Mouse (Mus musculus): Measurements from ENCODE around the gene Adap2. TPM values are rescaled to one million over a fixed set of nuclear protein-coding genes. Genes with fewer than 3 reads are reported as not detected.
"Not testable (repeated sequence)": the region's sequence is repeated elsewhere in the genome, so short reads cannot be mapped to it uniquely, and the experiment has no call there.

The Adap2 gene
- total RNA-seq (2021) = 1 to 10 TPM; 2.7 to 3.6 TPM
- long read RNA-seq, experiment 1, partial matches to known transcripts = 0 of 1 reads
- long read RNA-seq, experiment 1, other reads (novel, unspliced or antisense) = 1 of 1 reads
- long read RNA-seq, experiment 2, partial matches to known transcripts = 2 of 2 reads
- long read RNA-seq, experiment 2, other reads (novel, unspliced or antisense) = 0 of 2 reads

- peak; percentile 96 for DNase-seq (ENCODE audit: low spot score)
These were observed at the start of gene Adap2 for GRCm38 (mm10) chr11:80153857-80154495. TSS of gene Adap2 (plus strand) at chr11:80154105.

DNA sequence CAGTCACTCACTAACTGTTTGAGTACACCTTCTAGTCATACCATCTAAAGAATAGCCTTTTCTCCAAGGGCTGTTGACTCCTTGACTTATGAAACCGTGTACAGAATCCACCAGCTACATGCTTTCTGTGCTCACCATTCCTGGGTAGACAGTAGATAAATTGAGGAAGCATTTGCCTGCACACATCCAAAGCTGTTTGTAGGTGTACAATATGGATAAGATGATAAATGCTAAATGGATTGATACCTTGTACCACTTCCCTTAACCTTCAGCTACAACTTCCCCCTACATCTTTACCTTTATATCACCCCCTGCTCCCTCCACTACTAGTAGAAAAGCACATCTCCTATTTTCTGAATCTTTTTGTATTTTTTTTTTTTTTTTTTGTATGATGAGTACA lies 49.5 kb upstream of the Adap2 start:
- no peak for DNase-seq (ENCODE audit: low spot score)

GRCm38 (mm10) chr11:80116411-80116810 lies 37.5 kb upstream of the Adap2 start:
- no peak for DNase-seq (ENCODE audit: low spot score)

- no peak for DNase-seq (ENCODE audit: low spot score)
These were observed 21.9 kb upstream of the Adap2 start for GRCm38 (mm10) chr11:80132050-80132449.

- DNase-seq (ENCODE audit: low spot score) = no peak
These were observed 19.2 kb upstream of the Adap2 start for GRCm38 (mm10) chr11:80134744-80135143.

DNA sequence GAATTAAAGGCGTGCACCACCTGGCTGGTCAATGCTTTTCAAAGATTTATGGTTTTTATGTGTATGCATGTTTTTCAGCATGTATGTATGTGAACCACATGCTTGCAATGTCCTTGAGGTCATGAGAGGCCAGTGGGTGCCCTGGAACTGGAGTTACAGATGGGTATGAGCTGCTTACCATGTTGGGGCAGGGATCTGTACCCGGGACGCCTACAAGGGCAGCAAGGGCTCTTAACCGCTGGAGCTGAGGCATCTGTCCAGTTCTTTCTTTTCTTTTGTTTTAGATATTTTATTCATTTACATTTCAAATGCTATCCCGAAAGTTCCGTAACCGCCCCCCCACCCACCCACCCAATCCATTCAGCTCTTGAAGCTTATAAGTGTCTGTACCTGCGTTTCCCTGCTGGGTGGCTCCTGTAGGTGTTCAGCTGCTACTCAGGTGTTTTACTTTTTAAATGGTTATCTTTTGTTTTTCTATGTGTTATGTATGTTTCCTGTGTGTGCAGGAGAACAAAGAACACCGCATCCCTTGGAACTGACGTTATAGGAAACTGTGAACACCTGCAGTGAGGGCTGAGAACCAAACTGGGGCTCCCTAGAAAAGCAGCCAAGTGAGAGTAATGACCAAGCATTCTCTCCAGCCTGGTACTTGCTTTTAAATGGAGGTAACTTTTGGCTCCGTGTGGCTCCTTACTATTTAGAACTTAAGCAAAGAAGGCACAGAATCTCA lies 17.8 kb upstream of the Adap2 start:
- DNase-seq (ENCODE audit: low spot score) = no peak

DNA sequence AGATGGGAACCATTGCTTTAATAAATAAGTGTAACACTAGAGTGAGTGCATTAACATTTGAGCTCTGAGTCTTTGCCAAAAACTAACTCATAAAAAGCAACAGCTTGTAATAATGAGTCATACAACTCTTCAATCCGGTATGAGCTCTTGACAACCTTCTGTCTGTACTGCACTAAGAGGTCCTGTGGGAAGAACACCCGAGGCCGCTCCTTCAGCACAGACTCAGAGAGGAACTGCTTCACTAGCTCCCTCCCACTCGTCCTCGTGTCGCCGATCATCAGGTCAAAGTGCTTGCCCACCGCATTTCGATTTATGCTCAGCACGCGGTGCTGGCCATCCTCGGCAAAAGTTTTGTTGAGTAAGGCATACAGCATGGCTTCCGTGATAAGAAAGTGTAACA lies 17.1 kb upstream of the Adap2 start:
- DNase-seq (ENCODE audit: low spot score) = no peak

GRCm38 (mm10) chr11:80137773-80138172 lies 16.1 kb upstream of the Adap2 start:
- DNase-seq (ENCODE audit: low spot score) = no peak

GRCm38 (mm10) chr11:80141825-80142521 lies 11.9 kb upstream of the Adap2 start, which contains the start of gene Tefm:
TSS of gene Tefm (minus strand) at chr11:80142175.
- peak; percentile 85 for DNase-seq (ENCODE audit: low spot score)

GRCm38 (mm10) chr11:80142872-80143271 lies 11.0 kb upstream of the Adap2 start:
- no peak for DNase-seq (ENCODE audit: low spot score)

DNA sequence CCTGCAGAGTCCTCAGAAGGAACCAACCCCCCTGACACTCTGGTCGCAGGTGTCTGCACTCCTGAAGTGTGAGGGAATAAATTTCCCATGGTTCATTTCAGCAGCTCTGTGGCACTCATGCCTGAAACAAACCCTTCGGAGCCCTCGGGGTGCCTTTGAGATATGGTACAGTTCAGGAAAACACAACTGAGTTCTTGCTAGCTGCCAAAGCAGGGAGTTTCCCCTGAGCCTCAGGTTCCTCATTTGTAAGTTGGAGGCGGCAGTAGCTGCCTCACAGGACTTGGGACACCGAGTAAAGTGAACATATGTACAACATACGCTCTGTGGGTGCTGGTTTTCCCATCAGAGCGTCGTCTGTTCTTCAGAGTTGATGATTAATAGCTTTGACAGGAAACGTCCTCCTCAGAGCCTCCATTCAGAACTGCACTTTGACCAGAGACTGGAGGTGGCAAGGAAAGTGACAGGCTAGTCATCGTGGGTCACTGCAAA lies 8.1 kb upstream of the Adap2 start:
- DNase-seq (ENCODE audit: low spot score) = no peak

- DNase-seq (ENCODE audit: low spot score) = no peak
These were observed 6.2 kb upstream of the Adap2 start for GRCm38 (mm10) chr11:80147748-80148147.

DNA sequence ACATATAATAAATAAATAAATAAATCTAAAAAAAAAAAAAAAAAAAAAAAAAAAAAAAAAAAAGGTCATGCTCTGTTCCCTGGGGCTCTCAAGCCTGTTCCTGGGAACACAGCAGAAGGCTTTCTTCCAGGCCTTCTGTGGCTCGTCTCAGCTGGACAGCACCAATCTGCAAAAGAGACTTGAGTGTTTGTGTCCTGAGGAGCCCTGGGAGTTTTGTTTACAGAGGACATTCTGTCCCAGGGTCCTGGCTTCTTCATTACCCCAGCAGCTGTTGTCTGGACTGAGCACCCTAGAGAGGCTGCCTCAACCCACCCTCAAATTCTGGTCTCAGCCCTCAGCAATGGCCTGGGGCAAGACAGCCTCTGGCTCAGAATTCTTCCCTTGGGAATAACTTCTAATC lies 5.6 kb upstream of the Adap2 start:
- DNase-seq (ENCODE audit: low spot score) = peak; percentile 60

GRCm38 (mm10) chr11:80148974-80149373 lies 4.9 kb upstream of the Adap2 start:
- DNase-seq (ENCODE audit: low spot score) = not testable (repeated sequence)

- DNase-seq (ENCODE audit: low spot score) = no peak
These were observed 4.4 kb upstream of the Adap2 start for GRCm38 (mm10) chr11:80149412-80150023.

DNA sequence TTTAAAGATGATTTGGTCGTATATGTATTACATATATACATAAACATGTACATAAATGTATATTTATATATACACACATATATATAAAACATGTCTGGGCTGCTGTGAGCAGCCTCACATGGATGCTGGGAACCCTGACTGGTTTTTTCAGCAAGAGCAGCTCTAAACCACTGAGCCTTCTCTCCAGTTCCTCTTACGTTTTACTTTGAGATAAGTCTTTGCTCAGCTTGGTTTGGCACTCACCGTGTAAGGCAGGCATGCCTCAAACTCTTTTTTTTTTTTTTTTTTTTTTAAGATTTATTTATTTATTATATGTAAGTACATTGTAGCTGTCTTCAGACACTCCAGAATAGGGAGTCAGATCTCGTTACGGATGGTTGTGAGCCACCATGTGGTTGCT lies 3.3 kb upstream of the Adap2 start:
- DNase-seq (ENCODE audit: low spot score) = no peak

DNA sequence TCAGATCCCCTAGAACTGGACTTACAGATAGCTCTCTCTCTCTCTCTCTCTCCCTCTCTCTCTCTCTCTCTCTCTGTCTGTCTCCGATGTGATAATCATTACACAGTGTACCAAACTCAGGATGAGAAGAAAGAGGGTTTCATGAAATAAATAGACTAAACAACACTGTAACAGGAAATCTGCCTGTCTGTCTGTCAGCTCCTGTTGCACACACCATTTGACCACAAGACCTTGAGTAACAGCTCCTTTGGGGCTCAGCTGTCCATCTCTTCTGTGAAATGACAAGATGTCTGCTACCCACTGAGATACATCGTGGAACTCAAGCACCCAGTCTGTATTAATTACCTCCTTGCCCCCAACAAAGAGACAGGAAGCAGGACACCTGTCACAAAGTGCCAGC lies 2.4 kb upstream of the Adap2 start:
- no peak for DNase-seq (ENCODE audit: low spot score)

- no peak for DNase-seq (ENCODE audit: low spot score)
These were observed 1.5 kb upstream of the Adap2 start for GRCm38 (mm10) chr11:80152376-80152775.

DNA sequence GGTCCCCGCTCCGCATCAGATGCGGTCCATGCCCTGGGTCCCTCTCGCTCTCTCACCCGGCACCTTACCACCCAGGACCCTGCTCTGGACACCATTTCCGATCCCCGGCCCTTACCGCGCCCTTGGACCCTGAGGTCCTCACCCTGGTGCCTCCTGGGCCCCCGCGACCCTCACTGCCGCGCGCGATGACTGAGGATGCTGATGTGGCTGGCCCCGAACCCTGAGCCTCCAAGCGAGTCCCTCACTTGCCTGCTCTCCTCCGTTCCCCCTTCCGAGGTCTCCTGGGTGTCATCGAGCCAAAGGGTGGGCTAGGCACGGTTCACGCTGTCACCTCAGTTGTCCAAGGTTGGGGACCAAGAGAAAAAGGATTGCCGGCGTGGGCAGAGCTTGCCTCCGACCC lies 596 bp downstream of the Adap2 start:
- no peak for DNase-seq (ENCODE audit: low spot score)

- no peak for DNase-seq (ENCODE audit: low spot score)
These were observed 1.6 kb downstream of the Adap2 start for GRCm38 (mm10) chr11:80155541-80155940.

GRCm38 (mm10) chr11:80155961-80156360 lies 2.1 kb downstream of the Adap2 start:
- no peak for DNase-seq (ENCODE audit: low spot score)

GRCm38 (mm10) chr11:80156841-80157240 lies 2.9 kb downstream of the Adap2 start:
- DNase-seq (ENCODE audit: low spot score) = no peak

All from gastrocnemius, adult 18-20 months (tissue).